Mouse (Mus musculus) C2C12 (cell line): ENCODE data around the gene Hoxa1.

Experiments
- CTCF ChIP-seq: IDR thresholded peaks from one replicate; pipeline ENCODE4 v1.5.1; 2011; ENCODE audit not compliant: control insufficient read depth, insufficient read depth, insufficient read length
- FOSL1 ChIP-seq: IDR thresholded peaks from one replicate; pipeline ENCODE4 v1.8.0; 2011; ENCODE audit warnings: mild to moderate bottlenecking, low read length; ENCODE audit not compliant: poor library complexity, insufficient read depth, severe bottlenecking
- MAX ChIP-seq: IDR thresholded peaks from one replicate; pipeline ENCODE4 v1.6.1; 2011; ENCODE audit warnings: mild to moderate bottlenecking, control low read depth
- MYOD1 ChIP-seq: IDR thresholded peaks from one replicate; pipeline ENCODE4 v1.6.1; 2011; ENCODE audit warnings: low read depth; ENCODE audit not compliant: control insufficient read depth, insufficient read length
- MYOG ChIP-seq: IDR thresholded peaks from one replicate; pipeline ENCODE4 v1.6.1; 2011; ENCODE audit not compliant: control insufficient read depth, insufficient read length; ENCODE audit errors: extremely low read depth
- USF1 ChIP-seq: IDR thresholded peaks from one replicate; pipeline ENCODE4 v1.6.1; 2011; ENCODE audit warnings: low read depth, mild to moderate bottlenecking, control low read depth, moderate library complexity

- TF ChIP-seq CTCF (no peak), MAX (no peak), MYOD1 (no peak), USF1 (no peak), FOSL1 (no peak), MYOG (no peak)
Observed at GRCm38 (mm10) chr6:52138576-52138975, 19.5 kb downstream of the Hoxa1 start.
